Mouse (Mus musculus) adipocyte (in vitro differentiated cells): ENCODE data around the gene Acrbp.
A peak's percentile ranks its signal among the peaks of the same experiment; 100 is the strongest.

Experiments
- DNase-seq: peaks from one replicate; pipeline ENCODE4 v3.0.0-alpha.2; 2016; ENCODE audit warnings: low spot score

Gene Acrbp

DNA sequence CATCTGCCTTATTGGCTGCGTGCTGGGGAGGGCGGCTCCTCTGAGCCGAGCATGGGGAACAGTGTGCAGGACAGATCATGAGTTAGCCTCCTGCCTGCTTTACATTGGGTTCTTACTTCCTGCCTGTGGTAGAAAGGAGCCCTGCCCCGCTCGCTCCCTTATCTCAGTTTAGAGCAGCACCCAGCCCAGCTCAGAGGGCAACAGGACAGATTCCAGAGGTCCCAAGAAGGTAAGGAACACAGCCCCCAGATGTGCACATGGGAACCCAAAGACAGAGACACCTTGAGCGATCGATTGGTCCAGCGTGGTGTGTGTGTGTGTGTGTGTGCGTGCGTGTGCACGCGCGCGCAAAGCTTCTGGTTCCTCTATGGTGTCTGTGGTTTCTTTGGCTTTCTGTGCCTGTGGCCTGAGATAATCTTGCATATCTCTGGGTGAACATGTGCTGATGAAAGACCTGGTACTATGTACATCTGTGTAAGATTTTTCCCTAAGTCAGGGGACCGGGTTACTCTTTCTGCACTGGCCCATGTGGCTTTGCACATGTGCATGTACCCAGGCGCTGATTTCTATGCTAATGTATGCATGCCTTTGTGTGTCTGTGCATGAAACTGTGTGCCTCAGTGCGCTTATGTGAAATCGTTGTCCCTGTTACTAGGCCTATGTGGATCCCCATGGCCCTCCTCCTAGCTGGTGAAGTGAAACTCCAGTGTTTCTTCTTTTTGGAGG is 21.8 kb downstream of the Acrbp start:
- DNase-seq: no peak

DNA sequence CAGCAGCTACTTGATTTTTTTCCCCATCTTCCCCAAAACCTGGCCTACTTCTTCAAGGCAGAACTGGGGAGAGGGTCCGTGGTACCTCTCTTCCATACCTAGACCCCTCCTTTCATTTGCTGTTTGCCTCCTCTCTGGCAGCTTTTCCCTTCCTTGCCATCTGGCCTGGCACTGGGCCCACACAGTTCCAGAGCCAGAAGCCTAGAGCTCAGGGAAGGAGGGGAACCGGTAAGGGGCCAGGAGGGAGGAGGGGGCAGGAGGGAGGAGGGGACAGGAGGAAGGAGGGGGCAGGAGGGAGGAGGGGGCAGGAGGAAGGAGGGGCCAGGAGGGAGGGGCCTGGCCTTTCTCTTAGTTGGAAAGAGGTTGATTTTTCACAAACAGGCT is 22.4 kb downstream of the Acrbp start:
- peak; percentile 93 for DNase-seq

- DNase-seq: no peak
Observed at GRCm38 (mm10) chr6:125073825-125074224, 24.3 kb downstream of the Acrbp start.

DNA sequence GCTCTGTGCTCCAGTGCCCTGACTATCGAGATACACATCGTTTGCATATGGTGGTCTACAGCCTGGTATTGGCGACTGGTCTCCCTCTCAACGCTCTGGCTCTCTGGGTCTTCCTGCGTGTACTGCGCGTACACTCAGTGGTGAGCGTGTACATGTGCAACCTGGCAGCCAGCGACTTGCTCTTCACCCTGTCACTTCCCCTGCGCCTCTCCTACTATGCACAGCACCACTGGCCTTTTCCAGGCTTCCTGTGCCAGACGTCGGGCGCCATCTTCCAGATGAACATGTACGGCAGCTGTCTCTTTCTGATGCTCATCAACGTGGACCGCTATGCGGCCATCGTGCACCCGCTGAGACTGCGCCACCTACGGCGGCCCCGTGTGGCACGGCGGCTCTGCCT is 31.9 kb downstream of the Acrbp start:
- DNase-seq: no peak

GRCm38 (mm10) chr6:125081797-125082560 is 32.5 kb downstream of the Acrbp start:
- peak; percentile 64 for DNase-seq

DNA sequence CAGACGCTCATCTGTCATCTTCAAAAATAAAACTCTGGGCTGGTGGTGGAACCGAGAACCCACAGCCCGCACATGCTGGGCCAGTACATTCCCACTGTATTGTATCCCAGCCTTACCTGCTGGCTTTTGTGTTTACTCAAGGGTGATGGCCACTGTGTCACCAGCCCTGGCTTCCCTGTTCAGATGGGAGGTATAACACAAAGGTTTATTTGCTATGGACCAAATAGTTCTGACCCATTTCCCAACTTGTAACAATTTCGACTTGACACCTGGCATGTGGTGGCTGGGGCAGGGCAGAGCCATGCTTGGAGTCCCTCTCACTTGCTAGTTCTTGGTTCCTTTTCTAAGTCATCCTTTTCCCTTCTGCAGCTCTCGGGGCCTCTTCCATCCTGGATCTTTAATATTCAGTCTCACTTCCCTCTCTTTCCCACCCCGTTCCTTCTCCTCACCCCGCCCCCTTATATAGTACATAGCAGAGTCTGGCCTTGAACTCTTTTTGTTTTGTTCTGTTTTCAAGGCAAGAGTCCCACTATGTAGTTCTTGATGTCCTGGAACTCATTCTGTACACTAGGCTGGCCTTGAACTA is 33.4 kb downstream of the Acrbp start:
- no peak for DNase-seq

DNA sequence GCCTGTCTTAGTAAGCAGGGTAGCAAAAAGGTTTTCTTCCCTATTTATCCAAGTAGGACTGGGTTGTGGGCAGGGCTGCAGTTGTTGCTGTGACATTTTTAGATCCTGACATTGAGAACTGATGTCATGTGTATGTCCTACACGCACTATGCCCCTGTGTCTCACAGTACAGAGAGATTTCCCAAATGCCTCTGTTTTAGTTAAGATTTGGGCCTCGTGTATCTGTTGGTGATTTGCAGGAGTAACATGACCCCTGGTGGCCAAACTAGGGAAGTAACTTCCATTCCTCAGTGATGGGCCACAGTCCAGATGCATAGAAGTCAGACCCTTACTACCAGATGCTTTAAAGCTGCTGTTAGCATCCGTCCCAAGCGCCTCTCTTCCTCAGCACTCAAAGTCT is 34.9 kb downstream of the Acrbp start:
- peak; percentile 89 for DNase-seq

- DNase-seq: no peak
Observed at GRCm38 (mm10) chr6:125087937-125088336, 38.4 kb downstream of the Acrbp start.

- DNase-seq: no peak
Observed at GRCm38 (mm10) chr6:125088561-125089321, 39.3 kb downstream of the Acrbp start.

- DNase-seq: no peak
Observed at GRCm38 (mm10) chr6:125089521-125090321, 40.2 kb downstream of the Acrbp start.

DNA sequence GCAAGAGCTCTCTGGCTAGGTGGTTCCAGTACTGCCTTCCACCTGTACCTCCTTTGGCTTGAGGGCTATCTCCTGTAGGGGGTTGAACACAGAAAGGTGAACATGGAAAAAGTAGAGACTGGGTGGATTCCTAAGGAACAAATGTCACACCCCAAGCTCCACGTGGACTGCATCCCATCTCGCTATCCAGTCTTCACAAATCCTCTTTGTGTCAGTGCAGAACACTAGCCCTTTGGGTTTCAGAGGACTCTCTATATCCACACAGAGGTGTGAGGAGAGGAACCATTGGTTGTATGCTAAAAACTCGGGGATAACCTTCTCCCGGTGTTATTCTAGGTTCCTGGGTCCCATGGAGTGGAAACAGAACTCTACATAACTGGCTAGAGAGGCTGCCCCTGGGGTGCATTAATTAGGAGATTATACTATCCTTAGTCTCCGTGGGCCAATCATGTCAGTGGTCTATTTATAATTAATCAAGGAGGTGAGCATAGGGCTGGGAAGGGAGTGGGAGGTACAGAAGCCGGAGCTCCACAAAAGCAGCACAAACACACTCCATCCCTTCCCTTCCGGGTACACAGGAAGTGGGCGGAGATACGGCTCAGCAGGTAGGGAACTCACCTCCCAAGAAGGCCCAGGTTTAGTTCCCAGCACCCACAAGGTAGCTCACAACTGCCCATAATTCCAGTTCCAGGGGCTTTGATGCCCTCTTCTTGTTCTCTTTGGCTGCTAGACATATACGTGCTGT is 41.0 kb downstream of the Acrbp start:
- DNase-seq: no peak

DNA sequence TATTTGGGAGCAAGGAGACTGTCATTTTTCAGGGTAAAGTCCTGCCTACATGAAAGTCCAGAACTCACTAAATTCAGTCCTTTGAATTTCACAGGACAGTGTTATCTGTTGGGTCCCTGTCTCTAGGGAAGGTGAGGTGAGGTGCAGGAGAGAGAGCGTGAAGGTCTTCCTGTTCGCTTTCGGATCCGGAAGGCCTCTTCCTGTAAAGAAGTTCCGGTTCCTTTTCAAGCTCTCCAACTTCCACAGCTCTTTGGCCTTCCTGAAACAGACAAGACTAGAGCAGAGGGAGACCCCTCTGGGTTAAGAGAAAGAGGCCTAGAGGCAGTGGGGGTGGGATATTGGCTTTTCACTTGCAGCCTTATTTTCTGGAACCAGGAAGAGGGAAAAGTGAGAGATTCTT is 42.9 kb downstream of the Acrbp start:
- DNase-seq: no peak

DNA sequence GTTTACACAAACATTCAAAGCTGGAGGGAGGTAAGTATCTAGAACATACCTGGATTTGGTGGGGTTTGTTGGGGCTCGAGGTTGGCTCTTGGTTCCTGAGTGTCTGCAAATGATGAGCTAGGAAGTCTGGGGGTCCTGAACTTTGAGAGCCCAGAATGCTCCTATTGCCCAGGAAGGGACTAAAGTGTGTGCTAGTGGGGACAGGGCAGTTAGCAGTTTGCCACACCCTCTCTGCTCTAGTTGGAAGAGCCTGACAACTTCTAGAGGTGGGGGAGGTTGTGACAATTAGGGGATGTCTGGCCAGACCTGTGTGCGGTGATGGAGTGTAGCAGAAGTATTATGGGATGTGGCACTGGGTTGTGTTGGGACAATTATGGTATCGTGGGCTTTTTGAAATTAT is 45.4 kb downstream of the Acrbp start:
- no peak for DNase-seq

GRCm38 (mm10) chr6:125095391-125096278 is 46.1 kb downstream of the Acrbp start, which contains the start of gene Chd4:
TSS of gene Chd4 (plus strand) at chr6:125095981.
- peak; percentile 90 for DNase-seq

- DNase-seq: no peak
Observed at GRCm38 (mm10) chr6:125096279-125096596, 46.7 kb downstream of the Acrbp start.

DNA sequence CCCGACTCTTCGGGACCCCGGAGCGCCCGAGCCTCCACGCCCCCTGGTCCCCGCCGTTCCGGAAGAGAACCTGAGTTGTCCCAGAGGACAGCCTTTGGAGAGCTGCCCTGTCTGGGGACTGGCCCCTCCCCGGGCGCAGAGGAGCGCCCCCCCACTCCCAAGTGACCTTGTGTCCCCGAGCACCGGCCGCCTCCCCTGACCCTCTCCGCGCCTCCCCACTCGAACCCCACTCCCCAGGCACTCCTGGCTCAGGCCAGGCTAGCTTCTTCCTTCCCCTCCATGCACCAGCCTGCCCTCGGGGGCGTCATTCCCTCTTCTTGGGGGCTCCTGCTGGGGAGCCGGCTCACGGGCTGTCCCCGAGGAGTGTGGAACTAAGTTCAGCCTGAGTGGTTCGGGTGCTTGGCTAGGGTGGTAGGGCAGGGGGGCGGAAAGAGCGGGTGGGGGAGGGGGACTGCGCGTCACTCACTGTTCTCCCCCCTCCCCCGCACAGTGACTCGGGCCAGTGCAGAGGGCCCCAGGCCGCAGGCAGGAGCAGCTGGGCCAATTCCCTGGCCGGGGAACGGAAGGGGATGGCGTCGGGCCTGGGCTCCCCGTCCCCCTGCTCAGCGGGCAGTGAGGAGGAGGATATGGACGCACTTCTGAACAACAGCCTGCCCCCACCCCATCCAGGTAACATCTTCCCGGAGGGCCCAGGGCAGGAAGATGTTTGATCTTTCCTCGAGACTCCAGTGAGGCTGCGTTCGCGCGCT is 47.3 kb downstream of the Acrbp start:
- peak; percentile 69 for DNase-seq

DNA sequence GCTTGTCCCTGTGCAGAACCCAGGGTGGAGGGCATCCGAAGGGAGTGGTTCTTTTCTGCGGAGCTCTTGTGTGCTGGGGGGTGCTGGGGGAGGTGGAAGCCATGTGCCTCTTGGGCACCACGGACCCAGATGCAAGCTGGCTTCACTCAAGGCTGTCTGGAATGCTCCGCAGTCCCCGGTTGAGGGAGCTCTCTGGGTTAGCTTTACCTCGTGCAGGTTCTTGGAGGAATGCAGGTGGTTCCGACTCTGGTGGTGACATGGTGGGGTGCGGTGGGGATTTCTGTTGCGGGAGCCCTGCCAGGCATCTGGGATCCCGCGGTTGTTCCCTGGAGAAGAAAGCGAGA is 47.8 kb downstream of the Acrbp start:
- DNase-seq: peak; percentile 40

DNA sequence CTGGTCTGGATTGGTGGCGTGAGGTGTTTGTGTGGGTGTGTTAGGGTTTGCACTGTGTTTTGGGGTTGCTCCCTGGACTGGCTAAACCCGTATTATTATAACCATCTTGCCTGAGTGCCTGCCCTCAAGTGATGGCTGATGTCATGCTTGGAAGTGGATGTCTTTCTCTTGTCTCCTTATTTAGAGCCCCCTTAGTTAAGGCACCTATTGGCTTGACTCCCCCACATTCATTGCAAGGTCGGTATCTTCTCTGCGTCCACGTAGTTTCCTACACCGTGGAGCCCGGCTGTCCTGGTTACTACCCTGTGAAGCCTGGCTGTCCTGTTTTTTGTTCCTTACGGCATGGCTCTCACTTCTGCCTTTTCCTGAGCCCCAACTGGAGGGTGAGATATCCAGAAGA is 48.5 kb downstream of the Acrbp start:
- no peak for DNase-seq

GRCm38 (mm10) chr6:125098513-125098912 is 49.0 kb downstream of the Acrbp start:
- DNase-seq: peak; percentile 34
